Mouse (Mus musculus): ENCODE measurements around the gene Atf3.
A peak's percentile ranks its signal among the peaks of the same experiment; 100 is the strongest.
"Not testable (repeated sequence)": the region's sequence is repeated elsewhere in the genome, so short reads cannot be mapped to it uniquely, and the experiment has no call there.

Atf3 gene

DNA sequence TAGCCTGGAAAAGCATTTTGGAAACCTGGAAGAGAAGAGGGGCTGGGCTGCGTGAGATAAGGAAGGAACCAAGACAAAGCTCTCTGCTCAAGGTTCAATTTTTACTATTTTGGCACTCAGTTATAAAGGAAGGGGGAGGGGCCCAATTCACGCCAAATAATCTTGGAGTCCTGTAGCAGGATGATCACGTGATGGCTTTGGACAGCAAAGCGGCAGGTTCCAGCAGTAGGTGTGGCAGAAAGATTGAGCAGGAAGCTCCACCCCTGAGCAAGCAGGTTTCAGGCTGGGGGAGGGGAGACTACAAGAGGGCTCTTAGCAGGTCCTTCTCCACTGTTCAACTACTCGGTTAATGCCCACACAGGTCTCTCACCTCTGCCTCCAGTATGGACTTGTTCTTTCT lies 68.3 kb downstream of the Atf3 start:
- not testable (repeated sequence) for DNase-seq (ENCODE audit: low spot score)

DNA sequence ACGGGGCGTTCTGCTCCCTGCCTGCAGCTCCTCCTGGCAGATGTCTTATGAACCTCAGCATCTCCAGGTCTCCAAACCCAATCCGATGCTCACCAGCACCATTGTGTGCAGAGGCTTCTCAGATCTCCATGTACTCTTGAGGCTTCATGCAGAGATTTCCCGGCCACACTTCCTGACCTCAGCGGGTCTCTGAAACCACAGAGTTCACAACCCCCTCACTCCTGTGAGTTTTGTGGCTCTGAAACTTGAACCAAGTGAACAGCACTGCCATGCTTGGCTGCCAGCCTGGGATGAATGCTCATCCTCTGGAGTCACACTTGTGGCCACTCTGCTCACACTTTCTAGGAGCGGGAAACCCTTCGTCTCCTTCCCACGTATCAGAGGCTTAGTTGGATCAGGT lies 76.9 kb downstream of the Atf3 start:
- DNase-seq (ENCODE audit: low spot score) = no peak

DNA sequence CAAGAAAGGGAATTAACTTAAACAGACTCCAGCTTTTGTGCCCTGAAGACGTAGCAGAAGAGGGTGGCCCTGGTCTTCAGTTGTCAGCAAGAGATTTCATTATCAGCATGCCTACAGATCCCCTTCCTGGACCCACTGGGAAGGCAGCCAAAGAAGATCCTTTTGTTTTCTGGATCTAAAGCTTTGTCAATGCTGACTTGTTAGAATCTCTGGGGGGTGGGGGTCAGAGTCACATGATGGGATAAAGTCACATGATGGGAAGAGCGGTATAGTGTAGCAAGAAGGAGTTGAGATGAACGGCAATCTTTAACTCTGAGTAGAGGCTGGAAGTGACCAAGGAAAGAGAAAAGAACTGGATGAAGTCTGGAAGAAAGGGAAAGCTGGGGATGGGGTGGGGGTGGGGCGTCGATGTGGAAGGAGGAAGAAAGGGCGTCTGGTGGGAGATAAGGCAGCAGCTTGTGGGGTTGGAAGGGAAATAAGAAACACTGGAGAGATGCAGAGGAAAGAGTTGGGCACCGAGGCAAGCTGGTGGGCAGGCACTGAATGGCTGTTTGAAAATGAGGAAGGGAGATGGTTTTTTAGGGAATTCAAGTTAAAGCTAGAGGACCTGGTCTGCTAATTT lies 78.9 kb downstream of the Atf3 start:
- DNase-seq (ENCODE audit: low spot score) = no peak

GRCm38 (mm10) chr1:191138436-191138835 lies 79.4 kb downstream of the Atf3 start:
- DNase-seq (ENCODE audit: low spot score) = no peak

DNA sequence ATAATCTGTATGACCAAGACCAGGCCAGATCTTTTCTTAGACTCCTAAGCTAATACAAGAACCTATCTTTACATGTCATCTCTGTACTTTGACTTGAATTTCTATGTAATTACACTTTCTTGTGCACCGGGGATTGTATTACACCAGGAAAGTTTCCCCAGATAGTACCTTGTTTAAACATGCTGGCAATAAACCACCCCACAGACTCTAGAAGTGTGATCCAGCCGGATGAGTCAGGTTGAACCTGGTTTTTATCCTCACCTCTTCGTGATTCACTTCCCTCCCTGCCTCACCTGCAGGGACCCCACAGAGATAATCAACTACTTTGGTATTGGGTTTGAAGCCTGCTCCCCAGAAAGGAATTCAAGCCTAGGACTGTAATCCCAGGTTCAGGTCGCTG lies 82.4 kb downstream of the Atf3 start:
- DNase-seq (ENCODE audit: low spot score) = no peak

GRCm38 (mm10) chr1:191132934-191133333 lies 84.9 kb downstream of the Atf3 start:
- DNase-seq (ENCODE audit: low spot score) = no peak

GRCm38 (mm10) chr1:191132240-191132639 lies 85.6 kb downstream of the Atf3 start:
- DNase-seq (ENCODE audit: low spot score) = no peak

- no peak for DNase-seq (ENCODE audit: low spot score)
Measured at GRCm38 (mm10) chr1:191131692-191132091, 86.1 kb downstream of the Atf3 start.

- DNase-seq (ENCODE audit: low spot score) = peak; percentile 64
Measured at GRCm38 (mm10) chr1:191125811-191126638, 91.8 kb downstream of the Atf3 start.

DNA sequence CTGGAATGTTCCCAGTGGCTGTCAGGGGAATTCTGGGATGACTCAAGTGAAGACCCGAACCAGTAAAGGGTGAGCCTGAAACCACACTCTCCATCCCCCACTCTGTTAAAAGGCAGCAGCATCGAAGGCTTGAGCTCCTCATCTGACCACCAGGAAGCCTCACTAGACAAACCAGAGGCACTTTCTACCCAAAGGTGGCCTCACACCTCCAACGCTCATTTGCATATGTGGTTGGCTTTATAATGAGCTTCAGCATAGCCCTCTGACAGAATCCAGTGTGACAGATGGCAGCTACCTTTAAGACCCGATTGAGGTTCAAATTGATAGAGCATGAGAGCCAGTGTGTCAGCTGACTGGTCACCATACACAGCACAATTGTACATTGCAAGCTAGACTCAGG lies 93.6 kb downstream of the Atf3 start:
- no peak for DNase-seq (ENCODE audit: low spot score)

GRCm38 (mm10) chr1:191123696-191124095 lies 94.1 kb downstream of the Atf3 start:
- no peak for DNase-seq (ENCODE audit: low spot score)

GRCm38 (mm10) chr1:191122744-191123143 lies 95.1 kb downstream of the Atf3 start:
- no peak for DNase-seq (ENCODE audit: low spot score)

All from ovary, postnatal 36 days (tissue).